30 mouse cellular contexts compared by ENCODE assay signal in the genomic region with DNA sequence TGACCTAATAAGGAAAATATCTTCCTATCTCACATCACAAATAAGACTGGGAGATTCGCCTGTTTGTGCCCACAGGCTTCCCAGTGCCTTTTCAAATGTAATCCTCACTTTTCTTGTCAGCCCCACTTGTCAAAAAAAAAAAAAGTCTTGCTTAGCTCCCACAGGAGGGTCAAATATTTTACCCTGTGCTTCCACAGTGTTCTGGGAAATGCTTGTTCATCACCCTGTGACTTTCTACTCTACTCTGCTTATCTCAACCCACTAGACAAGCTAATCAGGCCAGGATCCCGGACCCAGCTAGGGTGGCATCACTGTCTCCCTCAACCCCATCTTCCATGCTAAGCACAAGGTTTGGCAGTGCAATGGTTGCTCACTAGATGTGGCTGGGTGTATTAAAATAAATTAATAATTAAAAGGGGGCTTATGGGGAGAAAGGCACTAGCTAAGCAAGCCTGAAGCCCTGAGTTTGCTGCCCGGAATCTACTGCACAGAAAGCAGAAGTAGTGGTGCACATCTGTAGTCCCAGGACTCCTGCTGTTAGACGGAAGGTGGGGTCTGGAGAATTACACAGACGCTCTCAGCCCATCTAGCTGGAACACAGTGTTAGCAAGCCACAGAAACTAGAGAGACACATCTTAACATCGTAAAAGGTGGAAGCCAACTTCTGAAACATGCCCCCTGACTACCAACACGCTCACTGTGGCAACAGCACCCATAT. TPM values are rescaled to one million over a fixed set of nuclear protein-coding genes. Genes with fewer than 3 reads are reported as not detected.
DNase-seq lines count a peak whose midpoint lies in the region; ATAC-seq and TF ChIP-seq lines count a peak whose summit lies in the region.
"Had no signal": no experiment of that assay in that cellular context is flagged by ENCODE, and none has a peak within 500 bp of the region (broad histone marks: within the 10 kb centered on the region; RNA-seq: fewer than 3 reads in every experiment).

No protein-coding gene starts in this region.

- TF ChIP-seq POLR2A in lung, adult 2 months (IDR thresholded peaks at IDR 0.05; ENCODE audit: borderline replicate concordance, extremely low read depth, low read depth, low read length), result no peak
- no peak for TF ChIP-seq POLR2A in CH12.LX (IDR thresholded peaks at IDR 0.05; ENCODE audit: low read depth, low read length)

- no peaks in the 10 kb centered on the region for H3K79me2 ChIP-seq in CH12.LX (replicated peaks; ENCODE audit: control insufficient read depth, extremely low read depth, insufficient read depth, poor library complexity, severe bottlenecking)

- peaks cover 12% of the 10 kb centered on the region; the same call in 1 of the 2 replicates for H3K4me1 ChIP-seq in lung, embryonic 15.5 days
- H3K4me1 ChIP-seq in lung, adult 2 months (ENCODE audit: control insufficient read depth, insufficient read depth, low read length), result no peaks in the 10 kb centered on the region
- peaks cover 5 to 35% of the 10 kb centered on the region in 2 experiments for H3K4me1 ChIP-seq in CH12.LX (ENCODE audit: control insufficient read depth in 1 of 2, insufficient read depth in 2 of 2)
- H3K4me1 ChIP-seq in hindbrain, embryonic 13.5 days (replicated peaks), result peaks cover 6% of the 10 kb centered on the region
- H3K4me1 ChIP-seq: liver, embryonic 13.5 days had no signal

- ATAC-seq in lung, embryonic 15.5 days (ENCODE audit: borderline replicate concordance, extremely low read depth, low FRiP score, low TSS enrichment), result peak; percentile 28; the same call in 1 of the 2 replicates
- ATAC-seq in megakaryocyte, adult 5-6 weeks (ENCODE audit: poor library complexity, severe bottlenecking), result peak; percentile 55; the same call in 1 of the 2 replicates
- ATAC-seq in hindbrain, embryonic 13.5 days (ENCODE audit: low FRiP score), result no peak
- ATAC-seq: forebrain, embryonic 16.5 days had no signal

- H3K36me3 ChIP-seq in lung, embryonic 15.5 days, result no peaks in the 10 kb centered on the region
- H3K36me3 ChIP-seq in CH12.LX (replicated peaks in 1 of 2; ENCODE audit: control insufficient read depth in 1 of 2, insufficient read depth in 1 of 2, low read length in 1 of 2), result no peaks in the 10 kb centered on the region
- no peaks in the 10 kb centered on the region for H3K36me3 ChIP-seq in hindbrain, embryonic 13.5 days
- H3K36me3 ChIP-seq: G1E; liver, embryonic 13.5 days; midbrain, embryonic 10.5 days; neural tube, embryonic 13.5 days had no signal

- WGBS in lung, embryonic 15.5 days, result 66% methylated on average over 7 of the region's 7 CpGs
- WGBS in lung, adult 2 months, result 82% methylated on average over 7 of the region's 7 CpGs
- 85% methylated on average over 7 of the region's 7 CpGs for WGBS in hindbrain, embryonic 13.5 days

- TF ChIP-seq EP300 in CH12.LX (IDR thresholded peaks at IDR 0.05; ENCODE audit: low read length), result no peak

- no peak overlapping the region for H3K9ac ChIP-seq in lung, embryonic 15.5 days
- no peak overlapping the region for H3K9ac ChIP-seq in CH12.LX (ENCODE audit: insufficient read depth, low read depth)
- no peak overlapping the region for H3K9ac ChIP-seq in hindbrain, embryonic 13.5 days
- H3K9ac ChIP-seq: hindbrain, embryonic 14.5 days; liver, embryonic 13.5 days; neural tube, embryonic 13.5 days had no signal

- no peak for TF ChIP-seq CTCF in lung, adult 2 months (IDR thresholded peaks at IDR 0.05; ENCODE audit: insufficient read depth, low read length)
- TF ChIP-seq CTCF in CH12.LX (conservative IDR thresholded peaks at IDR 0.05 in 1 of 2, IDR thresholded peaks at IDR 0.05 in 1 of 2; ENCODE audit: low read depth in 2 of 2, low read length in 2 of 2), result no peak

- H3K4me2 ChIP-seq in lung, embryonic 15.5 days, result no peak overlapping the region
- H3K4me2 ChIP-seq in CH12.LX (ENCODE audit: insufficient read depth, low read depth, poor library complexity, severe bottlenecking), result no peak overlapping the region
- H3K4me2 ChIP-seq in hindbrain, embryonic 13.5 days, result no peak overlapping the region
- H3K4me2 ChIP-seq: hindbrain, embryonic 14.5 days; liver, embryonic 13.5 days; neural tube, embryonic 13.5 days had no signal

- TF ChIP-seq RAD21 in CH12.LX (IDR thresholded peaks at IDR 0.05; ENCODE audit: low read depth, low read length), result no peak

- no peak overlapping the region for H3K4me3 ChIP-seq in lung, embryonic 15.5 days
- H3K4me3 ChIP-seq in lung, adult 2 months (replicated peaks; ENCODE audit: extremely low read depth, low read depth, low read length), result no peak overlapping the region
- H3K4me3 ChIP-seq in CH12.LX (replicated peaks in 1 of 3; ENCODE audit: low read depth in 2 of 3, low read length in 2 of 3, poor library complexity in 1 of 3), result no peak overlapping the region
- H3K4me3 ChIP-seq in hindbrain, embryonic 13.5 days, result no peak overlapping the region
- H3K4me3 ChIP-seq: erythroblast, embryonic 14.5 days; gastrocnemius, adult 2 months; heart, adult 2 months; liver, embryonic 13.5 days; midbrain, embryonic 10.5 days; myocyte; neural tube, embryonic 13.5 days had no signal

- H3K27ac ChIP-seq in lung, embryonic 15.5 days, result peak overlapping the region; percentile 25; the same call in 1 of the 2 replicates
- no peak overlapping the region for H3K27ac ChIP-seq in CH12.LX (ENCODE audit: insufficient read depth, low read depth)
- H3K27ac ChIP-seq in hindbrain, embryonic 13.5 days, result no peak overlapping the region
- H3K27ac ChIP-seq: gastrocnemius, adult 2 months; heart, adult 2 months; hindbrain, embryonic 14.5 days; kidney, postnatal 0 days; liver, embryonic 13.5 days; macrophage; midbrain, embryonic 10.5 days; neural tube, embryonic 13.5 days had no signal

- no peak for DNase-seq in lung, adult 2 months
- peak; percentile 38 for DNase-seq in CH12.LX (ENCODE audit: extremely low read depth)
- DNase-seq in MEL-GATA-1-ER (ENCODE audit: extremely low read depth, low read depth), result peak; percentile 82
- DNase-seq in natural killer cell, adult 2 months (ENCODE audit: low spot score in 2 of 2), result no peak
- DNase-seq in cerebellum, postnatal 25 days, result no peak
- DNase-seq: adrenal gland, postnatal 14 days; cerebellum, adult 11 months; cerebellum, adult 9-10 months; gastrocnemius, adult 2 months; gastrocnemius, postnatal 36 days; heart, adult 2 months; heart, postnatal 36 days; kidney, adult 2 months; kidney, postnatal 4 days; left cerebral cortex, postnatal 4 days; liver, embryonic 13.5 days; lung, adult 18-20 months; right cerebral cortex, postnatal 25 days had no signal

- H3K27me3 ChIP-seq in lung, embryonic 15.5 days, result no peaks in the 10 kb centered on the region
- no peaks in the 10 kb centered on the region for H3K27me3 ChIP-seq in CH12.LX (replicated peaks)
- H3K27me3 ChIP-seq in hindbrain, embryonic 13.5 days, result no peaks in the 10 kb centered on the region
- H3K27me3 ChIP-seq: liver, embryonic 13.5 days; neural tube, embryonic 13.5 days had no signal

- no peaks in the 10 kb centered on the region for H3K9me3 ChIP-seq in lung, embryonic 15.5 days
- H3K9me3 ChIP-seq in CH12.LX (replicated peaks; ENCODE audit: low read length), result no peaks in the 10 kb centered on the region
- H3K9me3 ChIP-seq in hindbrain, embryonic 13.5 days, result no peaks in the 10 kb centered on the region
- H3K9me3 ChIP-seq: G1E; liver, embryonic 13.5 days; midbrain, embryonic 10.5 days; neural tube, embryonic 13.5 days had no signal

- dilution Hi-C loops in CH12.LX (cut with MboI; ENCODE audit: extremely low pct_ligation_motif_present, extremely low pct_unique_long_range_greater_than_20kb, low sequenced_read_pairs), result no loop called here

- in situ Hi-C loops in CH12.LX (cut with MboI; ENCODE audit: low pct_ligation_motif_present, low pct_unique_long_range_greater_than_20kb, low sequenced_read_pairs), result no loop called here

TF ChIP-seq in CH12.LX, 34 proteins besides CTCF, POLR2A, EP300 and RAD21:
- no peak for TF ChIP-seq PAX5 (IDR thresholded peaks at IDR 0.05; ENCODE audit: low read length)
- no peak for TF ChIP-seq USF1 (IDR thresholded peaks at IDR 0.05; ENCODE audit: low read depth, low read length)
- no peak for TF ChIP-seq CHD2 (IDR thresholded peaks at IDR 0.05; ENCODE audit: low read length)
- no peak for TF ChIP-seq ELF1 (IDR thresholded peaks at IDR 0.05; ENCODE audit: low read depth, low read length)
- TF ChIP-seq BHLHE40 (IDR thresholded peaks at IDR 0.05; ENCODE audit: low read depth, low read length), result no peak

RNA-seq across cellular contexts. Expression of gene Ssr3, which starts 46.2 kb away (rescaled TPM):
- polyA plus RNA-seq in lung, embryonic 15.5 days (2015; fragmentation: Nextera tagmentation; extraction: Ambion mirVana), result 311 and 314 TPM in 2 replicates
- polyA plus RNA-seq in lung, adult 2 months (2012; rRNA removed), result 44.2 and 69.4 TPM in 2 replicates
- total RNA-seq in CH12.LX (2012; rRNA removed) (118 and 132 TPM in 2 replicates), CH12.LX (2014; rRNA removed) (222 and 227 TPM in 2 replicates)
- polyA plus RNA-seq in CH12.LX (2012; ENCODE audit: insufficient read length, low read depth), result 163 and 165 TPM in 2 replicates
- 220 and 234 TPM in 2 replicates for total RNA-seq in megakaryocyte, adult 5-6 weeks (2015)
- total RNA-seq in megakaryocyte, adult 5-6 weeks (2017), result 214 and 228 TPM in 2 replicates
- polyA plus RNA-seq in hindbrain, embryonic 13.5 days (2015; fragmentation: Nextera tagmentation; extraction: Ambion mirVana), result 171 and 174 TPM in 2 replicates

Comparison
In these comparisons a context has a peak if more than half of its experiments do, and no peak if none do; other contexts are left out.
1. DNase-seq: peak in CH12.LX (single experiment) and MEL-GATA-1-ER (single experiment); none in lung, adult 2 months (single experiment), natural killer cell, adult 2 months (0 of 2) and cerebellum, postnatal 25 days (0 of 2).